Mouse (Mus musculus): Measurements from ENCODE around the gene Dok3. TPM values are rescaled to one million over a fixed set of nuclear protein-coding genes. Genes with fewer than 3 reads are reported as not detected.
A peak's percentile ranks its signal among the peaks of the same experiment; 100 is the strongest.

Gene Dok3
- polyA plus RNA-seq, 1 experiment = 25.7 TPM

DNA sequence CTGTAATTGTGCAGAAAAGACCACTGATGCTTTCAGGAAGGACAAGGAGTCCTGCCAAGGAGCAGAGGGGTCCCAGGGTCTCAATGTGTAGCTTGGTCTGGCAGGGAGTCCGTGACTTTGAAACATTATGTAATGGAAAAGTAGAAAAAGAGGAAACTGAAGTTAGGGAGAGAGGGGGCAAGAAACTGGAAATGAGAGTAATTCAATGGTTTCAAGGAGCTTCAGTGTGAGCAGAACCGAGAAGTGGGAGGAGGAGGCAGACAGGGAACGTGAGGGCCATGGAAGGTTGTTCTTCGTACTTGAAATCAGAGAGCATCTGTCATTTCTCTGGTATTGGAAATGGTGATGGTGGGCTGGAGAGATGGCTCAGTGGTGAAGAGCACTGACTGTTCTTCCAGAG, 9.5 kb downstream of the Dok3 start:
- 58% methylated on average over 4 of the region's 4 CpGs for WGBS
- Histone ChIP-seq H3K27ac (ENCODE audit: insufficient read depth, low read depth, low read length) (no peak overlapping the region), H3K4me3 (ENCODE audit: low read depth, low read length) (no peak overlapping the region), H3K4me1 (ENCODE audit: control insufficient read depth, insufficient read depth, insufficient read length, low read length) (no peaks in the 10 kb centered on the region), H3K36me3 (ENCODE audit: control insufficient read depth, insufficient read depth, low read length) (no peaks in the 10 kb centered on the region; the same call in 1 of the 2 replicates), H3K27me3 (ENCODE audit: control insufficient read depth, insufficient read depth, low read length) (no peaks in the 10 kb centered on the region)
- TF ChIP-seq CTCF (IDR thresholded peaks at IDR 0.05; ENCODE audit: extremely low read depth, insufficient read length, insufficient replicate concordance, low read depth, low read length) (no peak), POLR2A (IDR thresholded peaks at IDR 0.05; ENCODE audit: low read depth, low read length) (no peak)

DNA sequence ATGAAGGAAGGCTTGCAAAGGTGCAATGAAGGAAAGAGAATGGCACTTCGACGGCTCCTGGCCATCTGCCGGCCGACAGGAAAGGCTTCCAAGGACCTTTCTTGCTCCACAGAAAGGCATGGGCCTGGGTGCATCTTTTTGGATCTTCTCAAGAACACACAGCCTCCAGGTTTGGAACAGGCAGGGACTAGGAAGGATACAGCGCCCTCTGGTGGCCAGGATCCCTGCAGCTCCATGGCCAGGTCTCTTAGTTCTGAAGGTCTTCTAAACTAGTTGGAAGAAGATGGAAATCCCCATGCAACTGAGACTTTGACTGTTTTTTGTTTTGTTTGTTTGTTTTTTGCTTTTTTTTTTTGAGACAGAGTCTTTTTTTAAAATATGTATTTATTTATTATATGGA, 12.1 kb downstream of the Dok3 start:
- H3K36me3 ChIP-seq (ENCODE audit: control insufficient read depth, insufficient read depth, low read length) = no peaks in the 10 kb centered on the region
- no peaks in the 10 kb centered on the region for H3K27me3 ChIP-seq (ENCODE audit: control insufficient read depth, insufficient read depth, low read length)
- WGBS = 5% methylated on average over 5 of the region's 5 CpGs
- peaks cover 8% of the 10 kb centered on the region for H3K4me1 ChIP-seq (ENCODE audit: control insufficient read depth, insufficient read depth, insufficient read length, low read length)
- TF ChIP-seq POLR2A (IDR thresholded peaks at IDR 0.05; ENCODE audit: low read depth, low read length) (no peak), CTCF (IDR thresholded peaks at IDR 0.05; ENCODE audit: extremely low read depth, insufficient read length, insufficient replicate concordance, low read depth, low read length) (peak; percentile 98)
- H3K27ac ChIP-seq (ENCODE audit: insufficient read depth, low read depth, low read length) = no peak overlapping the region
- H3K4me3 ChIP-seq (ENCODE audit: low read depth, low read length) = no peak overlapping the region

DNA sequence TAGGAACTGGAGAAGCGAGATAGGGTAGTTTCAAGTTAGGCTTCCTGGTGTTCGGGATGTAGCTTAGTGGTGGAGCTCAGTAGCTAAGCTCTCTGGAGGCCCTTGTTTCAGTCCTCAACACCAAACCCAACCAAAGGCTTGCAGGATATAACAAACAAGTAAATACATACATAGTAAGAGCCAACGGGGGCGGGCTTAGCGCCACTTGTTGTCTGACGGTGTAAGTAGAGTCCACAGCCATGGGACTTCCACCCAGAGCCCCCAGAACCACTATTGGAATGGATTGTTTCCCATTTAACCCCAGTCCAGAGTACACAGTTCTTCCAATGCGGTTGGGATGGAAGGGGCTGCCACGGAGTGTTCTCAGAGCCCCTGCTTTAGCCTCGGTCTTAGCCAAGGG, 15.3 kb downstream of the Dok3 start:
- Histone ChIP-seq H3K27ac (ENCODE audit: insufficient read depth, low read depth, low read length) (no peak overlapping the region), H3K36me3 (ENCODE audit: control insufficient read depth, insufficient read depth, low read length) (no peaks in the 10 kb centered on the region), H3K27me3 (ENCODE audit: control insufficient read depth, insufficient read depth, low read length) (no peaks in the 10 kb centered on the region), H3K4me3 (ENCODE audit: low read depth, low read length) (no peak overlapping the region), H3K4me1 (ENCODE audit: control insufficient read depth, insufficient read depth, insufficient read length, low read length) (peaks cover 17% of the 10 kb centered on the region)
- TF ChIP-seq CTCF (IDR thresholded peaks at IDR 0.05; ENCODE audit: extremely low read depth, insufficient read length, insufficient replicate concordance, low read depth, low read length) (no peak), POLR2A (IDR thresholded peaks at IDR 0.05; ENCODE audit: low read depth, low read length) (no peak)
- WGBS = 41% methylated on average over 9 of the region's 9 CpGs

DNA sequence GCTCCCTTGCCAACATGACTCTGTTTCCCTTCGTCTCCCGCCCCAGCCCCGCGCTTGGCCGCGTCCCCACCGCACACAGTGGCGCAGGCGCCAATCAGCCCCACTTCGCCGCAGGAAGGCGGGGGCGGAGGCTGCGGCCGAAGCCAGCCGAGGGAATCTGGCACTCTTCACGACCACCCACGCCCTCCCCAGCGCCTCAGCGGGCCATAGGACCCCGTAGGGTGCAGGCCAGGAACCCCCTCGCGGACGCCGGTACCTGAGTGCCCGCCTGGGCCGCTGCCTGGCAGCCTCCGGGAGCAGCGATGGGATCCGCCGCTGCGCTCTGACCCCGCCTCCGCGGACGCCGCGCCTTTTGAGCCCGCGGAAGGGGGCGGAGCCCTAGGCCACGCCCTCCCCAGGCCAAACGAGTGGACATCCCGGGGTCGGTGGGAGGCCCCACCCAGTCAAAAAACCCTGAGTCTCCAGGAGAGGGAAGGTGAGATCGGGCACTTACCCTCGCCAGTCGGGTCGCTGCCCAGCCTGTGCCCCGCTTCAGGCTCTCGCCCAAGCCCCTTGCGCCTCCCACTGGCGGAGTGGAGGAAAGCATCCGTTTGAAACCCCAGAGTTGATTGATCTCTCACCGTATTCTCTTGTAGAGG, 15.9 kb downstream of the Dok3 start, which contains the start of gene Pdlim7:
TSS of gene Pdlim7 (minus strand) at position 566 of the 638 bp plus-strand sequence.
- peak; percentile 99 for TF ChIP-seq CTCF (IDR thresholded peaks at IDR 0.05; ENCODE audit: extremely low read depth, insufficient read length, insufficient replicate concordance, low read depth, low read length)
- peak; percentile 92 for TF ChIP-seq POLR2A (IDR thresholded peaks at IDR 0.05; ENCODE audit: low read depth, low read length)
- Histone ChIP-seq H3K4me1 (ENCODE audit: control insufficient read depth, insufficient read depth, insufficient read length, low read length) (peaks cover 17% of the 10 kb centered on the region), H3K36me3 (ENCODE audit: control insufficient read depth, insufficient read depth, low read length) (peaks cover 3% of the 10 kb centered on the region; the same call in 1 of the 2 replicates), H3K27ac (ENCODE audit: insufficient read depth, low read depth, low read length) (peak within 1 kb of the TSS; percentile 63), H3K4me3 (ENCODE audit: low read depth, low read length) (peak within 1 kb of the TSS; percentile 93), H3K27me3 (ENCODE audit: control insufficient read depth, insufficient read depth, low read length) (no peaks in the 10 kb centered on the region)
- WGBS = under 1% methylated on average over 55 of the region's 55 CpGs

DNA sequence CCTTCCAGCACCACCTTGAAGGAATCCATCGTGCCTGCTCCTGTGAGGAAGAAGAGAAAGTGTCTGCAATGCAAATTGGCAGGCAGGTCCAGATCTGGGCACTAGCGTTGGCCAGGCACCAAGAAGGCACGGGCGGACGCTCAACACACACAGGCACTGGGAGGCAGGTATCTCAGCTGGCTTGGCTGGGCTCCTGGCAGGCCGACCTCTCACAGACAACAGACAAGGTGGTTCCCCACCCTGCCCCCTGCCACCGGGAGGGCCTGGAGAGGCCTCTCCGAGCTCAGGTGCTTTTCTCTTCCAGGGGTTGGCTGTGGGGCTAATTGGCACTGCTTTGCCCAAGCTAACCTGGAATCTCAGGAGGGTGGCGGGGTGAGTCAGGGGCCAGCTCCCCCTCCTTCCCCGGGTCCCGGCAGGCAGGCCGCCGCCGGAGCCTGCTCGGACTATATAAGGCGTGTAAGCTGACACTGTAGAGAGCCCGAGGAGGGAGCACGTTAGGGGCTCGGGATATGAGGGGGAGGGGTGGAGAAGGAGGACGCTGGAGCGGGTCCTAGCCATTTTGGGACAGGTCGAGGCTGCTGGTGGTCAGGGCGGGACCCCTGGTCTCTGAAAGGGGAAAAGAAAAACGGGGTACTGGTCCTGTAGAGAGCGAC, 16.6 kb downstream of the Dok3 start:
- TF ChIP-seq POLR2A (IDR thresholded peaks at IDR 0.05; ENCODE audit: low read depth, low read length) (no peak), CTCF (IDR thresholded peaks at IDR 0.05; ENCODE audit: extremely low read depth, insufficient read length, insufficient replicate concordance, low read depth, low read length) (no peak)
- 3% methylated on average over 25 of the region's 25 CpGs for WGBS
- H3K27ac ChIP-seq (ENCODE audit: insufficient read depth, low read depth, low read length) = peak overlapping the region; percentile 63
- H3K4me3 ChIP-seq (ENCODE audit: low read depth, low read length) = peak overlapping the region; percentile 93
- H3K27me3 ChIP-seq (ENCODE audit: control insufficient read depth, insufficient read depth, low read length) = no peaks in the 10 kb centered on the region
- peaks cover 7% of the 10 kb centered on the region for H3K36me3 ChIP-seq (ENCODE audit: control insufficient read depth, insufficient read depth, low read length)
- peaks cover 17% of the 10 kb centered on the region for H3K4me1 ChIP-seq (ENCODE audit: control insufficient read depth, insufficient read depth, insufficient read length, low read length)

DNA sequence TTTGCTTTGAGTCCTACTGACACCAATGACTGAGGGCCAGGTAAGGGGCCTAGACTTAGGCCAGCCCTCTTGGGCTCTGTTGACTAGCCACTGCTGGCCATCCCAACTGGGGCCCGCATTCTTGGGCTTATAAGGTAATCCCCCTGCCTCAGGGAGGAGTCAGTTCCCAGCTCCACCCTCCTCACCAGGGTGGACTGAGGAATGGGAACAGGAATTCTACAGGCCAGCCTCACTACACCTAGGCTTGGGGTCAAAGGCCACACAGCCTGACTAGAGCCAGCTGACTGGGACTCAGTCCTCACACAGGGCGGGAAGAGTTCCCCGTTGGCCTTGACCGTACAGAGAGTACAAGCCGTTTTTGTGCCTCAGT, 17.6 kb downstream of the Dok3 start:
- TF ChIP-seq CTCF (IDR thresholded peaks at IDR 0.05; ENCODE audit: extremely low read depth, insufficient read length, insufficient replicate concordance, low read depth, low read length) (no peak), POLR2A (IDR thresholded peaks at IDR 0.05; ENCODE audit: low read depth, low read length) (no peak)
- 44% methylated on average over 5 of the region's 5 CpGs for WGBS
- Histone ChIP-seq H3K36me3 (ENCODE audit: control insufficient read depth, insufficient read depth, low read length) (peaks cover 9% of the 10 kb centered on the region), H3K4me1 (ENCODE audit: control insufficient read depth, insufficient read depth, insufficient read length, low read length) (peaks cover 17% of the 10 kb centered on the region), H3K27me3 (ENCODE audit: control insufficient read depth, insufficient read depth, low read length) (no peaks in the 10 kb centered on the region), H3K4me3 (ENCODE audit: low read depth, low read length) (0 out of 2 replicates have a peak overlapping the region, but pooled peaks have one; percentile 1), H3K27ac (ENCODE audit: insufficient read depth, low read depth, low read length) (peak overlapping the region; percentile 63)
